Mouse (Mus musculus) c-Kit-positive CD71-positive TER-119-negative erythroid progenitor cells, embryonic 14.5 days (primary cell): ENCODE measurements at regions not wholly inside any gene's neighbourhood (a gene's known extent, or its start where the extent isn't known, plus 50 kb on each side); places are given as distances from the start of the nearest gene placed in this dataset.

Experiments
- DNase-seq: peaks from one replicate; pipeline ENCODE4 v3.0.0-alpha.2; 2013; ENCODE audit warnings: low read depth

DNA sequence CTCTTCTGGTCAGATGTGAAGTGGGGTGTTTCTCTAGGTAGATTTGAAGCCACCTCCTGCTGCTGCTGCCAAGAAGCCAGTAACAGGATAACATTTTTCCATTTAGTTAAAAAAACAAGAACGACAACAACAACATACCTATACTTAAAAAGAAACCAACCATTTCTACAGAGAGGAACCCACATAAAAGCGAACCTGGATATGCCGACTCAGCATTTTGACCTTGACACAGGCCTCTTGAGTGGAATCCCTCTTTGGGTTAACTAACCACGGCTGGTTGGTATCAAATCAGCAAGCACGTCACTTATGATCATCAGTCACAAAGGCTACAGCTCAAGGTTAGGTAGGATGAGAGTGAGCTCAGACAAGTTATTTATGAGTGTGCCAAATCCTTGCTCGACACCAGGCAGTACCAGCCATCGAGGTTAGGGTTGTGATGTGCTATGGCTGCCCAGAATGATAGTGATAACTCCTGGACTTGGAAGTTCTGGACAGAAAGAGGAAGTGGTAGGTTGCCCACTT, 269.7 kb downstream of the Cbln1 start:
- no peak for DNase-seq

DNA sequence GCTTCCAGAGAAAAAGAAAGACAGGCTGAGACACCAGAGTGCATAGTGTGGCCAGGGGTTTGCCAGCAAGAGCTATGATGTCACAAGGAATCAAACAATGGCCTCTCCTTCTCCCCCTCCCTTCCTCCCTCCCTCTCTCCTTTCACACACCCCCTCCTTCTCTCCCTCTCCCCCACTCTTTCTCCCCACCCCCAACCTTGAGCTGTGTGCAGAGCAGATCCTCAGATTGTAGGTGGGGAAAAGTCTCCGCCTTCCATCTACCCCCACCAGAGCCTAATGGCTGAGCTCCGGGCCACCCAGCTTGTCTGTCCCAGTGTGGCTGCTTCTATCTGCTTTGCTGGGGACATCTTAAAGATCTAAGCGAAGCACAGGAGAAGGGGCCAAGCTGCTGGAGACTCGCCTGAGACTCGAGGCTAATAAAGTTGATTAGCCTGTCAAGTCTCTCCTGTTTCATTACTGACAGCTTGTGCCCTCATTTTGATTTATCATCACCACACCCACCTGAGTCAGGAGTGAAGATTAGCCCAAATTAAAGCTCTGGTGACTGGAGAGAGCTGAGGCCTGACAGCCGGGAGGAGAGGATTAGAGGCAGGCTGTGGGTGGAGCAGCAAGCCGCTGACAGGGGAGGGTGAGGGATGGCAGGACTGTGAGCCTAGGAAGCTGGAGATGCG, 272.8 kb downstream of the Cbln1 start:
- DNase-seq, result no peak

DNA sequence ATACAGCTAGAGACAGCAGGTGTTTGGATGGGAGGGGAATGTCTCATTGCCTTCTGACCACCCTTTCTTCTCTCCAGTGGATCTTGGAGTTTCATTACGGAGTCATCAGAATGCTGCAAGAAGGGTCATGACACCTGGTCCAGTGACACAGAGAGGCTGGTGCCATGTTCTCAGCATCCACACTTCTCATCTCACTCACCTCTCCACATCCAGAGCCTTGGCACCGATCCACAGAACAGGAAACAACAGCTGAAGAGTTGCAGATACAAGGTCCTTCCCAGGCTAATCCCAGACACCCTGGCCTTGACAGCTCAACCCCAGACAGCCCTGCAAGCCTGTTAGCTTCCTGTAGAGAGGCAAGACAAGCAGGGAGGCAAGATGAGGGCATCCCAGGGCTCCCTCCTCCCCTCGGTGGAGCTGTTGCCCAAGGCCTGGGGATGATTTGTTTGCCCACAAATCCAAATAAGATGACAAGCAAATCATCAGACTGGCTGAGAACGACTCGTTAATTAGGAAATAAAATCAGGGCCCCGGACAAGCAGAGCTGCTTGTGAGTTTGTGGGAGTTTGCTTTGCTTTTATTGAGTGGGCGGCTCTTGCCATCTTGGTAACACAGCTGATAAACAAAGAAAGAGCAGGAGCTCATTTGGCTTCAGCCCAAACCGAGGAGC, 274.4 kb downstream of the Cbln1 start:
- no peak for DNase-seq

DNA sequence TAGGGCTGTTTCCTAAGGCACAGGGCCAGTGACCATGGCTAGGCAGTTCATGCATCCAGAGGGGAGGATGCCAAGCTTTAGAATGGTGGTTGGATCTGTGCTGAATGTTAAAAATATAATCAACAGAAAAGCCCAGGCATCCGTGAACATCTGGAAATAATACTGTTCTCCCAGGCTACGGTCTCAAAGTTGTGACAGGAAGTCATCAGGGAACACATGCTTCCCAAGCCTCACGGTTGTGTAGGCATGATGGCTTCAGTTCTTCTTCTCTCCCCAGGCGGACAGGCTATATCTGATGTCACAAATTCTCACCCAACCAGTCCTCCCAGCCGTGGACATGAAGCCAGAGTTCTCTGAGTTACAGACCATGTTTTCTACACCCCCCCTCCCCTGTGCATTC, 275.4 kb downstream of the Cbln1 start:
- no peak for DNase-seq

DNA sequence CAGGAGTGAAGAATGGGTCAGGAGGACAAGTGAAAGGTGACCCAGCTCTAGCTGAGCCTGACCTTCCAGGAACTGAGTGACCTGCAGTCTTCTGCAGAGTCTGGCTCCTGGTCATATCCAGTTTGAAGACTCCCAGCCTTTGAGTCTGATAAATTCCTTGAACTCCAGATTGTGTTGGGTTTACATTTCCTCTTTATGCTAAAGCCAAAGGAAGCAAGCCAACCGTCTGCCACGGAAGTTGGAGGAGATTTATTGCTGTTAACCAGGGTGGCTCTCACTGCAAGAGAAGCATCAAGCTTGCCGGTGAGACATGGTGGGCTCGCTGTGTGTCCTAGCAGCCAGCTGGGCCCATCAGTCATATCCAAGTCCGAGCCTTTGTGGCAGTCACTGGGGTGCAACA, 276.4 kb downstream of the Cbln1 start:
- no peak for DNase-seq

DNA sequence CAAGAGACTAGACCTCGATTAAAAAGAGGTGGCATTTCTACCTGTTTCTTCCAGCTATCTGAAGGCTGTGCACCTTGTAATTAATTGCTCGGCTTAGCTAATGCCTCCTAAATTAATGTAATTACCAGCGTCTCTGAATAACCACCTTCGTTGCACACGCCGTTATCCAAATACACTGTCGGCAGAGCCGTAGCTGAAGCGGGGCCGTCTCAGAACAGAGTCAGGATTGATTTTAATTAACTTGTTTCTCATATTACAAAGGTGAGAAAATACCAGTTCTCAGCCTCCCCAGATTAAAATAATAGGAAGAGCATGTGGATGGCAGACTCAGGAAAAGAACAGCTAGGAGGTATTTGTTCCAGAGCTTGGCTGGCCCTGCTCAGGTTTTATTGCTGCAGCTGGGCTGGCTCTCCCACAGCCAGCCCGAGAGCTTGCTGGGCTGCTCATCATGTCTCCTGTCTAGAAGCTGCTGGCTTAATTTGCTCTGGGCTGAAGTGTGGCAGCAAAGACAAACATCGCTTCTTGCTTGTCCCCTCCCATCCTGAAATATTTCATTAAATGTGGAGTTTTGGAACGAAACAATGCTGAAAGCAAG, 282.5 kb downstream of the Cbln1 start:
- no peak for DNase-seq

DNA sequence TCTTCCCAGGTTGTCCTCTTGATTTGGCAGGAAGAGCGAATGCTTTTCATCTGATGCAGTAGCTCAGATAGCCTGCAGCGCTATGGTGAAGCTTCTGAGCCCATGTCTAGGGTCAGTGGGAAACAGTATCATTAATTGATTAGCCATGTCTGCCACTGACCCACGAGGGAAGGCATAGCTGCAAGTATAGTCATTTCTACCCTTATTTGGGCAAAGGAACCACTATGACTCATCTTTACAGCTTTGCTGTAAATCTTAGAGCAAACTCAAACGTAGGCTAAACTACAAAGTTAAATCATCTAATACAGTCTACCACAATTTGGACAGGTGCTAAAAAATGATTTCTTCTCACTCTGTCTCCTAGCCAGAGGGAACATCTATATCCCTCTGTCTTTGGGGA, 289.5 kb downstream of the Cbln1 start:
- no peak for DNase-seq

DNA sequence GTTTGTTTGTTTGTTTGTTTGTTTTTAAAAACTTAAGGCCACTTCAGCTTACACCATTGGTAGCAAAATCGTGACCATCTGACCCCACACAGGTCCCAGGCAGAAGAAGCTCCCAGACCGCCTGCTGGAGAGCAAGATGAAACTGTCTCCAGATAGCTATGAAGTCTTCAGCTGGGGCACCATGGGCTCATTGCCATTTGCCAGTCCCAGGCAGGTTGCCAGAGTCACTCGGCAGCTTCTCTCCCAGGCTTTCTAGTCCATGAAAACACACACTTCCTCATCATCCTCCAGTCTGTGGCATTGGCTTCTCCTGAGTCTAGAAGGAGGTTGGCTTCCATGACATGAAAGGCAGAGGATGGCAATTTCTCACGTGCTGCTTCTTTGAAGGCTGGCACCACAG, 293.5 kb upstream of the N4bp1 start:
- DNase-seq, result no peak

DNA sequence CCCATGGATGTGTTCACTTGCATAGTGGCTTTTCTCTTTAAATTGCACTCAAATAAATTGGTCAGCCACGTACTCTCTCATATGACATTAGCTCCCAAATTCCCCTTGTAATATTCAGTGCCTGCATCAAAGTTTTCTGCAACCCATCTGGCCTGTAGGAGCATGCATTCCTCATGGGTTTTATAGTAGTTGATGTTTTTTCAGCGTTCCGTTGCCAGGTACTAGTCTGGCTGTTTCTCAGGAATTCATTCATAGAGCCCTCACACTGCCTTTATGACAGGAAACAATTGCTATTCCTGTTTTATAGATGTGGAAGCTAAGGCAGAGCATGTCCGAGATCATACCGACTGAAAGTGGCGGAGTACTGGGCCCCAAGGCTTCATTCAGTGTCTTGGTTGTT, 292.6 kb upstream of the N4bp1 start:
- DNase-seq, result no peak

DNA sequence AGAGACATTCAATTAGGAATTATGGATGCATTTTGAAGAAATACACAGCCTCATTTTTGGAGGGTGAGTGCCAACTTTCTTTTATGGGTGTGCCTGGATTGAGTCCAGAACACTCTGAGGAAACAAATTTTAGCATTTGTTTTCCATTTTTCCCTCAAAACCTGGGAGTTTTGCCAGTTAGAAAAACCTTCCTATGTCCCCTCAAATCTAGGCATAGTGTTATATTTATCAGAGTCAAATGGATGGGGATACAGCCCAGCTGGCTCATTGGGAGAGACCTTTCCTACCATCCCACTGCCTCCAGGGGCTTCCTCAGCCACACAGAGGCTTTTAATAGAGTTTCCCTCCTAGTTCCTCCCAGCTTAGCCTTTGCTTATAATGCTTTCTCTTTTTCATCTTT, 290.0 kb upstream of the N4bp1 start:
- no peak for DNase-seq

DNA sequence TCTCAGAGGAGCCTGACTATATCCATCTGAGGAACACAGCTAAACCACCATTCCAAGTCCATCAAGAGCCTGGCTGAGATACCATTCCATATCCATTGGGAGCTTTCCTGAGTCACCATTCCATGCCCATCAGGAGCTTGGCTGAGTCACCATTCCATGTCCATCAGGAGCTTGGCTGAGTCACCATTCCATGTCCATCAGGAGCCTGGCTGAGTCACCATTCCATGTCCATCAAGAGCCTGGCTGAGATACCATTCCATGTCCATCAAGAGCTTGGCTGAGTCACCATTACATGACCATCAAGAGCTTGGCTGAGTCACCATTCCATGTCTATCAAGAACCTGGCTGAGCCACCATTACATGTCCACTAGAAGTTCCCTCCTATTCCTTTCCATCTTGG, 288.7 kb upstream of the N4bp1 start:
- no peak for DNase-seq

DNA sequence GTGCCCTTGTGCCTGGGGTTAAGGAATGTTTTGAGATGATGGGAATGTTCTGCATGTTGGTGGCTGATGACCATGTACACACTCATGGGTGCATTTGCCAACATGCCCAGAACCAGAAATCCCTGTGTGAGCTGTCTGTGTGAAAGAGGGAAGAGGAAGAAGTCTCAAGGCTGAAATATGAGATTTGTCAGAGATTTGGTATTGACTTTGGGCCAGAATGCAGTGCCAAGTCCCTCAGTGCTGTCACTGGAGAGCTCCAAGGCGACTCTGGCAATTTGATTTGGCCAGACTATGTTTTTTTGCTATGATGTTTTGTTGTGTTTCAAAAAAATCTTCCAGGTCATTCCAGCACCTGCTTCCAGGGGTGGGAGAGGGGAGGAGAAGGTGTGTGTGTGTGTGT, 281.7 kb upstream of the N4bp1 start:
- DNase-seq, result no peak

DNA sequence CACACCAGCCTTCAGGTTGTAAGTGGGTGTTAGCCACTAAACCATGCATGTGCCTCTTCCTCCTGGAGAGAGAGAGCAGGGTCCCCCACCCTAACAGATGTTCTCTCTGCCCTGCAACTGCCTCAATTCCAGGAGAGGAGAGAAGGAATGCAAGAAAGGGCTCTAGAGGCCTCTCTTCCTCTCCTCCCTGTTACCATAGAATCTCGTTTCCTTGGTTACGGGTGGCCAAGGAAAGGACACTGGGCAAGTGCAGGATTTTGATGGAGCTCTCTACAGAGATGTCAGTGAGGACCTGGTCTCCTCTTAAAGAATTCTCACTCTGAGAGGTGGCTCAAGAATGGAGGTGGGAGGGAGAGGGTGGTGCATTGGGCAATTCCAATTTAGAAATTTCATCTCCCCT, 275.4 kb upstream of the N4bp1 start:
- no peak for DNase-seq

DNA sequence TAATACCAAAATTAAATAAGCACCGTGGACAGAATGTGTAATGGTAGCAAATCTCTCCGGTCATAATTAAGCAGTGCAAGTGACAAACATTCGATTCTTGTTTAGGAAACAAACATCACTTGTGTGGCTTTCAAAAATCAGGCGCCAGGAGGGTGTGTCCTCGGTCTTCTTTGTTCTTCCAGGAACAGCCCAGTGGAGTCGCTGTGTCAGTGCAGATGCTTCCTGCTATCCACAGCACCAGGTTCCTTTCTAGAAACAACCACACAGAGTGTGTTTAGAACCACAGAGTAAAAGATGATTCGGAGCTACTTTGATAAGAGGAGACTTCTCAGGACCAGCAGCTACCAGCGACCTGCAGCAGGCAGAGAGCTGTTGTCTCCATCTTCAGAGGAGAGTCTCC, 273.3 kb upstream of the N4bp1 start:
- DNase-seq, result no peak

DNA sequence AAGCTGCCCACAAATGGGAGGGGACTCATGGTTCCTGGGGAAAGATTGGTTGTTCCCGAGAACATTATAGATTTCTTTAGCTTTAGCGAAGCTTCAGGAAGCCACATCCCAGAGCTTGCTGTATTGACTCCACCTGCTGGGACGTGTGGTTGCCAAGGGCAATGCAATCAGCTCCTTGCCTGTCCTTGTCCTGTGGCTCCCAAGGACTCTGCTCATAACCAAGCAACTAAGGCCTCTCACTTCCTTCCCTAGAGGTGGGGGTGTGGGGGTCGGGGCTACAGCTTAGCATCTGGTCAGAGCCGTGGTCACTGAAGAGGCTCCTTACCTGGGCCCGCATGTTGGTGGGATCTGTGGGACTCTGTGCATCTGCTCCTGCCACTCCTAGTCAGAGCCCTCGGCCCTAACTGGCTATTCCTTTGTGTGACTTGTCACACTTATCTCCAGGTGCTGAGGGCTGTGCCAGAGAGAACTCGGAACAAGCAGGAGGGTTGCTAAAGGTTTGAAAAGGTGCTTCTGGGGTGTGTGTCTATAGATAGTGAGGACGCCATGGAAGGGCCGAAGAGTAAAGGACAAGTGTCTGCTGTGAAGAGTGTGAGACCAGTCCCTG, 270.9 kb upstream of the N4bp1 start:
- no peak for DNase-seq

DNA sequence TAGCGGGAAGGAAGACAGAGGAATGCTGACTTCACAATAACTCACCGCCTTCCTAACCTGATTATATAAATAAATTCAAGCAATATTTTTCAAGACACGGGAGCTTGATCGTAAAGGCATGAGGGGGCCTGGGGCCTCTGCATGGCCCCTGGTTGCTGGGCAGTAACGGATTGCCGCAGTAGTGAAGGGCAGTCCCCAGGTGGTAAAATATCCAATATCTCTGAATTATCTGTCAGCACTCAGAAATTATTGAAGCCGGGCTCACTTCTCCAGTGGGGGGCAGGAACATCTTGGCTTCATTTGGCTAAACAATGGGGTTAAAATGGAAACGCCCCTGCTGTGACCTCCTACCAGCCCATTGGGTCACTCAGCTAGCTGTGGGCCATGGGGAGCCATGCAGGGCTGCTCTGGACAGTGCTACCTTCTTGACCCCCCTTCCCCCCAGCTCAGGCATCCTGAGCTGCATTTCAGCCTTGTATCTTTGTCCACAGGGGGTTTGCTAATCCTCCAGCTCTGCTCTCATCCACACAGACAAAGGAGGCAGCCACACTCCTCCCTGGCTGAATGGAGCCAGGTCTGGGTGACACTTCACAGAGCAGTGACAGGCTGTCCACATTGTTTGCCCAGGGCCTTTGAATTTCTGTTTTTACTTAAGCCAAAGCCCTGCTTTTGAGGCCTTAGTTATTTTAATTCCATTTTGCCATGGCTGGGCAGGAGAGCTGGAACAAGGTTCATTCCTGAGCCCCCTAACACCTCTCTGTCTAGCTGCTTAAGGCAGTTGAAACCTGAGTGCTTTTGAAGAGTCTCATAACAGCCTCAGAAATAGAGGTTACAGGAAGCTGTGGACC, 267.2 kb upstream of the N4bp1 start:
- no peak for DNase-seq

DNA sequence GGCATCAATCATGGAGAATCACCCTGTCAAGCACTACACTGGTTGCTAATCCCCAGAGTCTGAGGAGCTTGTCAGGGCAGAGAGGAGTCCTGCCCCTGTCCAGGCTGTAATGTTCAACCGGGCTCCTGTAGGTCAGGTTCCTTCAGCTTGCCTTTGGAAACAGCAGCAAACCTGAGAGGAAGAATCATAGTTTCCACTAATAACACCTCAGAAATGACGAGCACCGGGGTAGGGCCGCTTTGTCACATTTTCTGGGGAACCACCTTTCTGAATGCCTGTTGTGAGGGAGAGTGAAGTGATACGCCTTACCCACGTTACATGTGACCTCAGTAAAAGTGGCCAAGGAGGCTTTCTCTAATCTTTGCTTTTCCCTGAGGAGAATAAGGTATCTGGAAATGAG, 263.8 kb upstream of the N4bp1 start:
- no peak for DNase-seq

DNA sequence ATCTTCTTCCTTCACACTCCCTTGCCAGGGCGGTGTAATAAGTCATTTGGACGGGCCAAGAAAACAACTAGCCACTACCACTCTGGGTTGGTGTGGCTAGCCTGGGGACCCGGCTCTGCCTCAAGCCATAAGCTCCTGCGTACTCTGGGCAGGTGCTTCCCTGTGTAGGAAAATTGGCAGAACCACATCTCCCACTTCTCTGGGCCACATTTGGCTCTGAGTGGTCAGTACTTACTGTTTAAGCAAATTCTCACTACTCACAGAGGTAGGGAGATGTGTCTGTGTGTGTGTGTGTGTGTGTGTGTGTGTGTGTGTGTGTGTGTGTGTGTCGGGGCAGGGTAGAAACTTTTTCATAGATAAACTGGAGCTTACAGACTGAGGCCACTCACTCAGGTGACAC, 262.6 kb upstream of the N4bp1 start:
- DNase-seq, result no peak

DNA sequence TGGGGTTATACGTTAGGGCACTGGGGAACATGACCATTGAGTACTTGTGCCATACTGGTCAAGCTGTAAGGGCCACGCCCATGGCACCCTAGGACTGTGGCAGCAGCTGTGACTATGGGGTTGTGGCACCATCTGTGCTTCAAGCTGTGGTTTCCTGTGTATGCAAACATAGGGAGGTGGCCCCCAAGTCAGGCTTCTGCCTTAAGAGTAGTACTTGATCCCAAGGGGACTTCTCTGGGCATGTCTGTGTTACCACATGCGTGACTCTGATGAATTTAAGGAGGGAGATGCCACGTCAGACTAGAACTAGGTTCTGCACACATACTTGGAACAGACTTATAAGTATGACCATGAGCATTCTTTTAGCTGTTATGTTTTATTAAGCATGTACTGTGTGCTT, 252.4 kb upstream of the N4bp1 start:
- DNase-seq, result no peak

DNA sequence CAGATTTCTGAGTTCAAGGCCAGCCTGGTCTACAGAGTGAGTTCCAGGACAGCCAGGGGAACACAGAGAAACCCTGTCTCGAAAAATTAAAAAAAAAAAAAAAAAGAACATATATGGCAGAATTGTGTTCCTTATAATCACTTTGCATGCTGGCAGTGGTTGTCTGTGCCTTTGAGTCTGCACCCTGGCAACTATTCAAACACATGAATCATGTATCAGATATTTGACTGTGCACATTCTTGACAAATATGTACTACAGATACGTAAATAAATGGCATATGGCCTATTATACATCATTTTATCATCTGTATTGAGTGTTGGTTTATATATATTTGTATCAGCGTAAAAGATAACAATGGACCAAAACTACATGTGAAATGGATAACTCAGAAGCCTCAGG, 246.7 kb upstream of the N4bp1 start:
- no peak for DNase-seq

DNA sequence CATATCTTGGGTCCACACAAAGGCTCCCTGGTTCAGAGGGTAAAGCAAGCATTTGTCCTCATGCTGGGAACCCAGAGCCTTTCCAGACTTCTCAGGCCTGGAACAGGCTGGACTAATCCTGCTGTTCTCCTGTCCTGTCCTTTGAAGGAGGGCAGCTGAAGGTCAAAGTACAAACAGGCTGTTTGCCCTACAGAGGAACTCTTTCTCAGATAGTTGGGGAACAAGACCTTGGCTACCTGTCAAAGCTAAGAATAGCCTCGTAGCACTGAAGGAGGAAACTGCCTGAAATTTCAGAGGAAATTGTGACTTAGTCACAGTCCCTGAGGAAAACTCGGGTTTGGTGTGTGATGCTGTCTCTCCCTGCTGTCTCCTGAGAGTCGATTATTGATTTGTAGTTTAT, 245.6 kb upstream of the N4bp1 start:
- no peak for DNase-seq

DNA sequence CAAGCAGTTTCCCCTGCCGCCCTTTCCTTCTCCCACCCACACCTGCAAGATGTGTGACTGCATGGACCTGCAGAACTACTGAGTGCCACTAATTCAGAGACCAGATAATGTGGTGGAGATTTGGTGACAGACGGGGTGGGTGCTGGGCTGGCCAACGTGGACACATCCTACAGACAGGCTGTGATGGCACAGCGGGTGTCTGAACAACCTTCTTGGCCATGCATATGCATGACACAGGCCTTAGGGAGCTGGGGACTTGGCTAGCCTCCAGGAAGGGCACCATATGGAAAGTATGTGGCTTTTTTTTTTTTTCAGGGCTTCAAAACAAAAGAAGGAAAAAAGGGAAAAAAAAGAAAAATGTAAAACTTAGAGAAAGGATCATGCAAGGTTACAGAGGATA, 243.5 kb upstream of the N4bp1 start:
- DNase-seq, result no peak
